Mouse (Mus musculus) monocyte, adult 5-6 weeks (primary cell): ENCODE measurements around the gene Galnt2. TPM values are rescaled to one million over a fixed set of nuclear protein-coding genes. Genes with fewer than 3 reads are reported as not detected.

ENCODE experiments used
- ATAC-seq: fragments of 153-309, 156-312 bp; replicated peaks from 2 replicates; pipeline ENCODE4 v1.8.0; 2017; ENCODE audit warnings: mild to moderate bottlenecking; ENCODE audit not compliant: low TSS enrichment, insufficient number of reproducible peaks, severe bottlenecking, poor library complexity, low FRiP score
- total RNA-seq: library from RNA; stranded (forward); fragments of 200-1000, 200-491, 200-594 nt; gene quantifications from 3 replicates; pipeline ENCODE4 v1.2.3, GENCODE M21; 2017

The Galnt2 gene
- total RNA-seq, 1 experiment from 2014 or later: 39.5 TPM

- ATAC-seq: no peak
Observed at GRCm38 (mm10) chr8:124283644-124284332, 52.6 kb downstream of the Galnt2 start.

DNA sequence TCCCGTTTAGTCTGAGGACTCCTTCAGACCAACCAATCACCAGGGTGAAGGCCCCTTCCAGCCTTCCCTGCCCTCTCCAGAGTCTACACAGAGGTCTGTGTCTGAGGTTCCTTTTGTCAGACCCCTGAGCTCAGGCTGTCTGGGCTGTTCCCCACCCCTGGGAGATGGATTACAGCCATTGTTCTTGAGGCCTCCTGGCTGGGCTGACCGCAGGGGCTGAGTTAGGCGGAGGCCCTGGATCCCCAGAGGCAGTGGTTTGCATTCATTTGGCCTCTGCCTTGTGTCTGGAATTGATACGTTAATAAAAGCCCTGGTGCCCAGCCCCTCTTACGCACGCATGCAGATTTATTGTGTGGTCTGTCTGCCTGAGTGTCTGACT lies 53.1 kb downstream of the Galnt2 start:
- no peak for ATAC-seq

GRCm38 (mm10) chr8:124284984-124285576 lies 53.9 kb downstream of the Galnt2 start:
- no peak for ATAC-seq

DNA sequence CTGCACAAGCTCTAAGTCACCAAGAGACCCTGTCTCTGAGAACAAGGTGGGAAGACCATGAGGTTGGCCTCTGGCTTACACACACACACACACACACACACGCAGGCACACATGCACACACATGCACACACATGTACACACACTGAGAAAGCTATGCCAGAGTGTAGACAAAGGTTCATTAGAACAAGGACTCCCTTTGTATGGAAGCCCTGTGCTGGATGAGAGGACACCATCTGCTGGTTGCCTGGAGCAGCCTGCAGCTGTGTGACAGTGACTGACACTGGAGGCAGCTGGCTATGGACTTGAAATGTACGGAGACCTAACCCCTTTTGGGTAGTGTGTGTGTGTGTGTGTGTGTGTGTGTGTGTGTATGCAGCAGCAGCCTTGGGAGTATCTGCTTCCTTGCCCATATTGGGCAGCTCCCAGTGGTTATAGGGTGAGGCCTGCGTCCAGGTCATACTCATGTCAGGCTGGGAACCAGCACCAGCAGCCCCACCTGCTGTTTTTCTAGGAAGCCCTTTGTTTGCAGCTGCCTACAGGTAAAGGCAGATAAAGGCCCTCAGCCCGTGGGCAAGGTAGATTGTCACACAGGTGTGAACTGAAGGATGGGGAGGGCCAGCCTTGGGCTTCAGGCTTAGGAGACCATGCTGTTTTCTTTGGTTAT lies 55.4 kb downstream of the Galnt2 start:
- no peak for ATAC-seq

DNA sequence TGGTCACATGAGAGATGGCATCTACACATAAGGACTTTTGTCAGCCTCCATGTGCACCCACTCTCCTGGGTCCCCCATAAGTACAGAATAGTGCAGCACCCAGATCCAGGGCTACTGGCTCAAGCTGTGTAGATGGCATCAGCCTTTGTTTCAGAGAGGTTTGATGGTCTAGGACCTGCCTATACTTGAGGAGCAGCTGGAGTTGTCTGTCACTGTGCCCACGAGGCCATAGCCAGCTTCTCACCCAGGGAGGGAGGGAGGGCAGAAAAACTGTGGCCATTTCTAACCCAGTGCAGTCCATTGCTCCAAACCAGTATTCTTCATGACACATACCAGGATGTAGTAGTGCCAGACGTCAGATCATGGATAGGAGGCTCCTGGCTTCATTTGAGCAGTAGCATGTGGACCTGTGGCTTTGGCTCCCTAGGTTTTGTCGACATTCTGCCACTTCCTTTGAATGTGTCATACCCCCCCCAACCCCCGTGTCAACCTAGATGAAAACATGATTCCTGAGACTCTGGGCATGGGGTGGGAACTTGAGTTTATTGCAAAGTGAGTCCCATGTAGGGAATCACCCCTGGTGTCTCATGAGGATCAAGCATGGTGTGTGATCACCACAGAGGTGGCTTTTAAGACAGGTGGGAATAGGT lies 57.1 kb downstream of the Galnt2 start:
- ATAC-seq: no peak

DNA sequence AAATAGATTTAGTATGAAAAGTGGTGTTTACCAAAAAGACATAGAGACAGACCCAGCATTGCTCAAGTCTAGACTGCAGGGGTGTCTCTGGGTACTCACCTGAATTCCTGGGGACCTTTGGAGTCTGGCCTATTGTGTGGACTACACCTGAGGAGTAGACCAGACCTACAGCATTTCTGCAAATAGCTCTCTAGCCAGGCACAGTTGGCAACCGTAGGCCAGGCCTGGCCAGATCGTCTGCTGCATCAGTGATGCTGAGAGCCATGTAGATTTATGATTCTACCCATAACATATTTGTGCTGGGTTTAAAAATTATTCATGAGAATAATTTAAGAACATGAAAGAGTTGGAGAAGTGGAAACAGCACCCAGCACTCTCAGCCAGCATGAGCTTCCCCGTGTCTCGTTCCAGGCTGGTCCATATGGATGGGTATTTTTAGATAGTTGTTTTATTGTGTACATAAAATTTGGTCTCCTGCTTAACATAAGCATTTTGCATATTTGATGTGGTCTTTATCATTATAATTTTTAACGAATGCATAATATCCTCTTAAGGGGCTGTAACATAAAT lies 58.4 kb downstream of the Galnt2 start:
- no peak for ATAC-seq

DNA sequence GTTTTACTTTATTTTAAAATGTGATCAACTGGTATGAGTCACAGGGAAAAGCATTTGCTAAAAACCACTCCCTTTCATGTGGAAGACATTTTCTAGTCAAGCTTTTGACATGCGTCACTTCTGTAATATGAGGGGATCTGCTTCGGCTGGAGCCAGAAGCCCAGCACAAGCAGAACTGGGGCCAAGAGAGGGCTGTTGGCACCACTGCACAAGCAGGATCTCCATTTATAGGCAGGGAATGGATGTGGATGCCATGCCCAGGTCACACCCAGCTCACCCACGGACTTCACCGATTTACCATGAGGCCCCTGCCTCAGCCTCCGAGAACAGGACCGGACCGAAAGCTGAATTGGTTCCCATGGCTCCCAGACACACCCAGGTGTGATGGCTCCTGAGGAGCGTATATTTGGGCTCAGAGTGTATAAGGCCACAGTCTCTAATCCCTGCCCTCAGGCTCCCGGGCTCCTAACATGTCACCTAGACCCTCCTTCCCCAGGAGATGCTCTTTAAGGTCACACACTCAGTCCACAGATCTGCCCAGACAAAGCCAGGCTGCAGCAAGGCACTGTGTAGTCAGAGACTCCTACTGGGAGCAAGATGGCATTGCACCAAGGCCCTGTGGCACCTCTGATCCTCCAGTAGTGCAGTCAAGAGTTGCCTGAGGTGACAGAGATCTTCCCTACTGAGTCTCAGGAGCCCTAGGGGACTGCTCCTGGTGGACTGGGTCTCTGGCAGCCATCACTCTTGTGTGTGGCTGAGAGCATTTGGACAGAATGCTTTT lies 59.9 kb downstream of the Galnt2 start:
- no peak for ATAC-seq

DNA sequence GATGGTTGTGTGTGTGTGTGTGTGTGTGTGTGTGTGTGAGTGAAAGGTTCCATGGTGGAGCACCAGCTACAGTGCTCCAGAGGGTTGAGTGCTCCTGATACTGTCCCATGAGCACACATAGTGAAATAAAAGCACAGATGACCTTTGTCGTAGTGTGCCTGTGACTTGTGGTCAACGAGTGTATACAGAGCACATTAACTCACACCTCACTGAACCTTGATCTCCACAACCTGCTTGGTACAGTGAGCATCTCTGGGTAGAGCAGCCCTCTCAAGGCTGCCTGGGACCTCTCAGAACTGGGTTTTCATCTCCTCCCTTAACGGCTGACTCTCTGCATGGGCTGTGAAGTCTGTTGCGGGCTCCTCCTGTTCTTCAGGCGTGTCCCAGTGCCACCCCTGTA lies 60.5 kb downstream of the Galnt2 start:
- no peak for ATAC-seq

- no peak for ATAC-seq
Observed at GRCm38 (mm10) chr8:124292965-124293364, 61.8 kb downstream of the Galnt2 start.

DNA sequence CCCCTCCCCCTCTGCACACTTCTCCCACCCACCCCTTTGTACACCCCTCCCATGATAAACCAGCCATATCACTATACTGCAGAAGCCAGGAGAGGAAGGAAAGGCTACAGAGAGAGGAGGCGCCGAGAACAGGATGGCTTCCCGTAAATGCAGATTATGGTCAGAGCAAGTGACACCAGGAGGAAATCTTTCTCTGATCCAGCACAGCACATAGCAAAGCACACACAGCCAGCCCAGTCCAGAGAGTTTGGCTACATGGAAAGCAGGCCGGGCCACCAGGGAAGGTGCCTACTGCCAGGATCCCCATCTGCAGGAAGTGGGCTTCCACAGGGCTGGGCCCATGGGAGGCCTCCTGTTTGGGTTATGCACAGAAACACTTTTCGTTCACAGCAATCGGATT lies 63.2 kb downstream of the Galnt2 start:
- no peak for ATAC-seq

DNA sequence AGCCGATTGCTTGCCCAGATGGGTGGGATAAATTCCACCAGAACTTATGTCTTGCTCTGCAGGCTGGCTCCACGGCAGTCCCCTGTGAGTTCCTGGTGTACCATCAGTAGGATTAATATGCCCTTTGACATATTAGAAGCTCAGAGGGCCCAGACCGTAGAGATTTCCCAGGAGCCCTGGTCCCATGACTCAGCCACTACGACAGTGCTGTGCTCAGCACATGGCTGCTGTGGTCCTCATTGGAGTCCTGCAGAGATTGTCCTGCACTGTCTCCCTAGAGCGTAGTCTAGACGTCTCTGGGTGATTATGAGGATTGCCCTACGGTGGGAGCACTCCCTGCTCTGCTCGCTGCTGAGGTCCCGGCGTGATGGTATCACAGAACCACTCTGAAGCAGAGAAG lies 63.7 kb downstream of the Galnt2 start:
- ATAC-seq: no peak

GRCm38 (mm10) chr8:124295357-124295756 lies 64.2 kb downstream of the Galnt2 start:
- ATAC-seq: no peak

GRCm38 (mm10) chr8:124301512-124301911 lies 70.3 kb downstream of the Galnt2 start:
- no peak for ATAC-seq

DNA sequence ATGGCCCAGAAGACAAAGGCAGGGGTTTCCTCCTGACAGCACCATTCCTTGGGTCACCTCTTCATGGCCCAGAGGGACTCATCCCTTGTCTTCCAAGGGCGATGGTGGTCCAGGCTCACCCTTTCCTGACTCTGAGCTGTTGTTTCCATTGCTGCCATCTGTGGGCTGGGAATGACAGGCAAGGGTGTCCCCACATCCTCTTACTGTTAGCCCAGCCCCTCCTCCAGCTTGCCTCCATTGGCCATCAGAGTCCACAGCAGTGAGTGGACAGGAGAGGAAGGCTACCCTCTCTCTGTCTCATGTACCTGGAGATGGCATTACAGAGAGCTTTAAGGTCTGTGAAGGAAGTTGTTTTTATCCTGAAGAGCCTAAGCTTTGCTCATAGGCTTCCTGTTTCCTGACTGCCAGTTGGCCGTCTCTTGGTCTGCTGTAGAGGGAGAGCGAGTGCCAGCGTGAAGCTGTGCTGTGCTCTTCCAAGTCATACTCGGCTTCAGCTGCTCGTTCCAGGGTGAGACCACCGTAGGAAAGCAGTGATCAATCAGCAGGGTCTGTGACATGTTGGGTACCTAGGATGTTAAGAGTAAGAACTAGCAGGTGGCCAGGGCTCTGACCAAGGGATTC lies 70.9 kb downstream of the Galnt2 start:
- ATAC-seq: no peak

DNA sequence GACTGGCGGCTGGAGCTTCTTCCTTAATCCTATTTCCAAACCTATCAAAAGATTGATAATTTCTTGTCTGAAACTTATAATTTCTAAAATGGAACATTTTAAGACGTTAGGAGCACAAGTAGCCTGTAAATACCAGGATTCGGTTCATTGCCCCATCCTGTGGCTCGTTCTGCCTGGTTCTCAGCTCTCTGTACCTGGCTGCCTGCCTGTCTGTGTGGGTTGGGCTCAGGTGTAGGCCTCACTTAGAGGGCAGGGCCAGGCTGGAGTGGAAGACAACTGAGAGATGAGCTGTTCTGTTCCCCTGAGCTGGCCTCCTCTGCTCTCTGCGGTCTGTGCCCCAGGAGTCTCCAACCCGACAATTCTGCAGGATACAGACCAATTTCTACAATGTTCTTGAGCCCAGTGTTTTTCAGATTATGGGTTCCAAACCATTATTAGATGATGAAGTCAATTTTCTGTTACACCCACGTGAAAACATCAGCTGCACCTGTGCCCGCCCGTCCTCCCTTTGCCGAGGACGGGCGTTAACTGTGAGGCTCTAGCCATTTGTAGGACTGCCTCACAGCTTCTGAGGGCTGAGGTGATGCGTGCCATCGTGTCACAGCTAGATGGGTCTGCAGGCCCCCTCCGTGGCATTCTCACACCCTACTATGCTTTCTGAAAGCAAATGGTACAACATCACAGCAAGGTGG lies 72.2 kb downstream of the Galnt2 start:
- no peak for ATAC-seq

DNA sequence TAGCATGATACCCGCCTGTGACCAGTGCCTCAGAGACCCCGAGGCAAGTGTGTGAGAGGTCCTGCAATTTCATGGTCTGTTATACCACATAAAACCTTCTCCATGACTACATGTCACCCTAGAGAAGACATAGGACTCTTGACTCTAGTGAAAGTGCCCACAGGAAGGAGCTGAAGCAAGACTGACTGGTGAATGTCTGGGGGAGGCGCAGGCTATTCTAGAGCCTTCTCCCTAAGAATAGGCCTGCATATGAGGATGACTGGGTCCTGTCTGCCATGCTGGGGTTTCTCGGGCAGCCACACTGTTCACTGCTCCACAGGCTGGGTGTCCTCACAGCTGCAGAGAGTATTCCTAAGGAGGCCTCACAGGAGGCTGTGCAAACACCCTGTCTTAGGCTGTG lies 73.0 kb downstream of the Galnt2 start:
- no peak for ATAC-seq

GRCm38 (mm10) chr8:124306574-124306973 lies 75.4 kb downstream of the Galnt2 start:
- no peak for ATAC-seq

DNA sequence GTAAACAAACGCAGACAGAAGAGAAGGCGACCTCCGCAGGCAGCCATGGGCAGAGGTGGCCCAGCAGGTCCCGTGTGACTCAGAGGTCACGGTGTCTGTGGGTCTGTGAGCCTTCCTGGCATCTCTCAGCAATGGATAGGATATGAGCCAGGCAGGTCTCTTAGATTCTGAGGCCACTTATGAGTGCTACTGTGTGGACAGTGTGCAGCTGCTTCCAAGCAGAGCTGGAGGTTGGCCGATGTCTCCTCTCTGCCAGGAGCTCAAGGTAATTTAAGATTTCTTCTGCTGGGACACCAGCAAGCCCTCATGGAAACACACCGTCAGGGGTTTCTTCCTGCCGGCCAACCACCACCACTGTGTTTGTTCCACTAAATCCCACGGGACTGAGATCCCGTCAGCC lies 76.5 kb downstream of the Galnt2 start:
- no peak for ATAC-seq
